Mouse (Mus musculus) spleen, adult 18-20 months (tissue): ENCODE results near the gene Mavs.

ENCODE experiments used
- DNase-seq, 2 experiments: peaks; one replicate each; pipeline ENCODE4 v3.0.0; 2022; ENCODE audit warnings: mixed read lengths in 2 of 2

Gene Mavs

DNA sequence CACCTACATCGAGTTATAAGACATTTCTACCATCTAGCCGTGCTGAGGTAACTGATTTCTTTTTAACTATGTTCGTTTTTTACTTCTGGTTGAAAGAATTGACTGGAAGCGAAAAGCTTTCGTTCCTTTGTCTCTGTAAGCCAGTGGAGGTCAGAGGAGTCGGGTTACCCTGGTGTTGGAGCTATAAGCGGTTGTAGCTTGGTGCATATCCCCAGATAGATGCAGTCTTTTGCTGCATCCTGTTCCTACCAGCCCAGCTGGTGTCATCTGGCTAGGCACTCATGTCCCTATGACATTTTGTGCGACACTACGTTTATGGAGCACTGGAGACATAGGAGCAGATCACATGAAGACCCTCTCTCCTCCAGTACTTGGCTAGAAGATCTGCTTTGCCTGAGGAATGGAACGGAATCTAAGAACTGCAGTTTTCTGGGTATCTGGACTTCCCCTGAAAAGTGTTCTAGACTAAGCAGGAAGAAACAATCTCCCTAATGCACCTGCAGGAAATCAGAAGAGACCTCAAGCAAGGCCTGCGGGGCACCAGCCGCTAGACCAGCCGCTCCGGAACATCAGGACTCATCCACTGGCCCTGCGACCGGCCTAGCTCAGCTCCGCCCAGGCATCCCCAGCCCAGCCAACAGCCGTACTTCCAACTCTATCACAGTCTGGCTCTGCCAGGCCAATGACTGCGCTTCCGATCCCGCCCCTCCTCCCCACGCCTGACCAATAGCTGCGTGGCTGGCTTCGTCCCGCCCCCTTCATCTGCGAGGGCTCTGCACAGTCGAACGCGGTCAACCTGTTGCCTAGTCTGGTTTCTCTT, at the start of gene Mavs:
Mavs (plus strand) TSS at position 757 of the 820 bp plus-strand sequence.
- peak; percentile 92 to 93 for DNase-seq

DNA sequence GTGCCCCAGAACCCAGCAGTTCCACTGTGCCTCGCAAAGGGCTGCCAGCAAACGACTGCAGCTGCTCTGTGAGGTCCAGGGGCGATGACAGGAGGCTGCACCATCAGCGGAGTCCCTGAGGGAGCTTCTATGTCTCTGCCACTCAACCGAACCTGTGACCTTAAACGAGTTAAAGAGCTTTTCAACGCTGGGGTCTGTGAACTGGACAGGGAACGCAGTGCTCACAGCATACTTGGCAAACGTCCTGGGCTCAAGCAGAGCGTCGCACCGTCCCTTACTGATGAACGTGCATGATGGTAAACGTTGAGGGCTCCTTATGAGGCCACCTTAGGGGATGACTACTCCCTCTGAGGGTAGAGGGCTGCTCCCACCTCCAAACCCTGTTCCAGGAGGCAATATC, 47.5 kb upstream of the Mavs start:
- no peak for DNase-seq

- DNase-seq = peak; percentile 81 to 87
Measured at GRCm38 (mm10) chr2:131186771-131187601, 46.9 kb upstream of the Mavs start, which contains the start of the genes Cdc25b and Spef1. Gene Cdc25b (plus strand): TSS chr2:131186949. Gene Spef1 (minus strand): TSS chr2:131187282.

- no peak for DNase-seq
Measured at GRCm38 (mm10) chr2:131187602-131187922, 46.3 kb upstream of the Mavs start.

DNA sequence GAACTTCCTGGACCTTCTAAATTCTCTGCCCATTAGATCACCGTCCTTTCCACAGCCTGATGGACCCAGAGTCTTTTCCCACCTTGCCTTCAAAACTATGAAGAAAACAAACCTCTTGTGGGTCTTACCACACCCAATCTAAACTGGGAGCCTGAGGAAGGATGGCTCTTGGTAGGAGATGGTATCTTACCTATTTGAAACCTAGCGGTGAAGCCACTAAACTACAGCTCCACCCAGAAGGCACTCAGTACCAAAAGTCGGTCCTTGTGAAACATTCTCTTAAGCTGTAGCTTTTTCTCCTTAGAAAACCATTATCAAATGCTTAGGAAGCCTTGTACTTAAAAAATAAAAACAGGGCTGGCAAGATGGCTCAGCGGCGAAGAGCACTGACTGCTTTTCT, 45.6 kb upstream of the Mavs start:
- no peak for DNase-seq

DNA sequence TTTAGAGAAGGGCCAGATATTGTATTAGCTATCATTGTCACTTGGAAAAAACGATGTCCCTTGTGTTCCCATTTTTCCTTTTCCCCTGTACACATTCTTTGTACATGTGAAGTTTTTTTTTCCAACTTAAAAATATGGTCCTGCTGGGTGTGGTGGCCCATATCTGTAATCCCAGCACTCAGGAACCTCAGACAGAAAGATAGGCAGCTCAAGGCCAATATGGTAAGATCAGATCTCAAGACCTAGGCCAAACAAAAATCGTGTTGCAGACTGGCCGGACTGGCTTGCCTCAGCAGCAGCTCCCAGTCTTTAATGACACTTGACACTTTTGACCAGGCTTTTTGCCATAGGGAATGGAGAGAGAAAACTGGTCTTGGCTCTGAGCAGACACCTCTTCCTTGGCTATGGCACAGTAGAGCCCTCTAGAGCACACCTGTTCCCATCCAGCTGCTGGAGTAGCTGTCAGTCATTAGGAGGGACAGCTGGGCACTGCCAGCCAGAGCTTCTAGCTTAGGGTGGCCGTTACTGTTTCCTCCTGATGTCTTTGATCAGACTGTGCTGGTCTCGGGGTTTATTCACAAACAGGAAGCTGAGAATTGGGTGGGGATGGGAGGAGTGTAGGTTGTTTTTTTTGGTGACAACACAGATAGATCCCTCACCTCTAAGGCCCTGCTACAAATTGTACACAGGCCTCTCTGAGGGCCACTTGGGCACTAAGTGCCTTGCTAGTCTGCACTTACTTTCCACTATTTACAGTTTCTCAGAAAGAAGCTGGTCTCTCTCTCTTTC, 44.1 kb upstream of the Mavs start:
- no peak for DNase-seq

DNA sequence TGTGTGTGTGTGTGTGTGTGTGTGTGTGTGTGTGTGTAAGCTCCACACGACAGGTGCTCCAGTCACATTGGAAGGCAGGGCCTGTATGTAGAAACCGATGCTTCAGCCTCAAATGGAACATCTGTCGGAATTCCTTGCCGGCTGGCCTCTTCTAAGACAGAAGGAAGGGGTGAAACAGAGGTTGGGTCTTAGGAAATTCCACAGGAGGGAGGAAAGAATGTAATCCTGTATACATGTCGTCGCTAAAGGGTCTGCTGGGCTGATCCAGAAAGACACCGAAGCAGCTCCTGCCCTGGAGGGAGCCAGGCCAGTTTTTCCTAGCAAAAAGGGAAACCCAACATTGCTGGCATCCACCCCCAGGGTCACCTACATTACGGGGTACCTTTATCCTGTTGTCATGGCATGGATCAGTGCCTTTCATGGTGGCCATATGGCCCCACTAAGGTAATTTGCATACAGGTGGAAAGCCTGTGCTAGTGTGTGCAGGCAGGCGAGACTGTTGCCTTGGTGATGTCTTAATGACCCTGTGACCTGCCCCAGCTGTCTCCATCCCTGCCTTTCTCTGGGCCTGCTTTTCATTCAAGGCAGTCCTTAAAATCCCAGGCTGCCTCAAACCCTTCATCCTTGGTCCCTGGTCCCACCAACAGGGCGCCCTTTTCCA, 43.4 kb upstream of the Mavs start:
- peak; percentile 64 to 67 for DNase-seq

DNA sequence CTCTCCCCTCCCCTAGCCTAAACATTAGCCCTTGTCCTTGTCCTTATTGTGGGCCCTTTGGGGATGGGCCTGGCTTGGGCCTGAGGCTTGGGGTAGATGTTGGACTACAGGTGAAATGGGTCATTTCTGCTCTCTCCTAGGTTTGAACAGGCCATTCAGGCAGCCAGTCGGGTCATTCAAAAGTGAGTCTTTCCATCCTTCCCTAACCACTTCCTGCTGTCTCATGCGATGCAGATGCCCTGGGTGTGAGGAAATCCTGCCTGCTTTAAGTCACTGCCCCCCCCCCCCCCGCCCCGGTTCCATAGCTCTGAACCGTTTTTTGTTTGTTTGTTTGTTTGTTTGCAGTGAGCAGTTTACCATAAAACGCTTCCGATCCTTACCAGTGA, 42.9 kb upstream of the Mavs start:
- DNase-seq = no peak

- DNase-seq = no peak
Measured at GRCm38 (mm10) chr2:131196606-131197316, 37.1 kb upstream of the Mavs start.

GRCm38 (mm10) chr2:131200710-131201109, 33.2 kb upstream of the Mavs start:
- DNase-seq = no peak

DNA sequence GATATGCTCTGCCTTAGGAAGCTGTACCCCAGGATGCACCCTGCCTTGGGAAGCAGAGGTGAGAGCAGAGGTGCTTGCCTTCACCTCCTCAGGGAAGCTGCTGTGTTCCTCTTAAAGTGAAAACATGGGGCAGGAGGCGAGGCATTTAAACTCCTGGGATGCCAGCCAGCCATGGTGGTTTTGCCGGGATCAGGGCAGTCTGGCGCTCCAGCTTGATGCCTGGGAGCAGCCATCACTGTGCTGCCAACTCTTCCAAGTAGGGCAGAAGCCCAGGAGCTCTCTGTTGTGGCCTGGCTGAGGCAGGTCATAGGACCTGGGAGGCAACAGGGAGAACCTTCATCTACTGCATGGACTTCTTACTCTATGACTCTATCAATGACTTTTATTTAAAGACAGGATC, 32.6 kb upstream of the Mavs start:
- no peak for DNase-seq

DNA sequence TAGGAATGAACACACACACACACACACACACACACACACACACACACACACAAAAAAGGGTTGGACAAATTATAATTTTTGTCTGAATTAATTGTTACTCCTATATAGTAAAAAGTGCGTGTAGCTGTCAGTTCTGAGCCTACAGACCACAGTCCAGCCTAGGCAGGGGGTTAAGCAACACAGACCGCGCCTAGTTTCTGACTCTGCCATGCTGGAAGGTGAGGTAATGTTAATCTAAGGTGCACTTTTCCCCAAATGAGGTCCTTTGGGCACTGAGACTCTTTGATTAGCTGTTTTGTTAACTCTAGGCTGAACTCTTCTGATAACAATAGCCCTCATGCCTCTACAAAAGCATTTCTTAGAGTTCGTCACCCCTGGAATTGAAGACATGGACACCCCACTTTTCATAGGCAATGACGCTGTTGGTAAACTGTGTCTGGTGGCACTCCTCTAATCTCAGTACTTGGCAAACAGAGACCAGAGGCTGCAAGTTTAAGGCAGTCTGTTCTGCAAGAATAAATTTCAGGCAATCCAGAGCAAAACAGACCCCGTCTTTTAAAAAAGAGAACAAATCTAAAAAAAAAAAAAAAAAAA, 29.9 kb upstream of the Mavs start:
- DNase-seq = no peak

- DNase-seq = peak; percentile 41 to 50
Measured at GRCm38 (mm10) chr2:131204410-131204981, 29.4 kb upstream of the Mavs start.

GRCm38 (mm10) chr2:131205521-131206182, 28.2 kb upstream of the Mavs start:
- no peak for DNase-seq

- DNase-seq = no peak
Measured at GRCm38 (mm10) chr2:131206778-131207177, 27.1 kb upstream of the Mavs start, which contains the start of gene Ap5s1. Gene Ap5s1 (plus strand): TSS chr2:131207078.

DNA sequence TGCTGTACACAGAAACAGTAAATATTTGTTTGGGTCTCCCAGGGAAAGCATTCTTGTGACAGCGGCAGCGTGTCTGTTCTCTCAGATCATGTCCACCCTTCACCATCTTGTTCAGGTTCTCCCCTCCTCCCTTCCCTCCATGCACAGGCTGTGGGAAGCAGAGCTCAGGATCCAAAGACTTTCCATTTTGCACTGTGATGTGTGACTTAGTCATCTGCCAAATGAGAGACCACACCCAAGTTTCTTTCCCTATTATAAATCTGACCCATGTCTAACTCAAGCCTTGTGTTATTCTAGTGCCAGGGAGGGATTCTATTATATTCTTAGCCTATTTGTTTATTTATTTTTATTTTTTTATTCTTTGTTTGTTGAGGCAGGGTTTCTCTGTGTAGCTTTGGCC, 25.5 kb upstream of the Mavs start:
- DNase-seq = no peak

DNA sequence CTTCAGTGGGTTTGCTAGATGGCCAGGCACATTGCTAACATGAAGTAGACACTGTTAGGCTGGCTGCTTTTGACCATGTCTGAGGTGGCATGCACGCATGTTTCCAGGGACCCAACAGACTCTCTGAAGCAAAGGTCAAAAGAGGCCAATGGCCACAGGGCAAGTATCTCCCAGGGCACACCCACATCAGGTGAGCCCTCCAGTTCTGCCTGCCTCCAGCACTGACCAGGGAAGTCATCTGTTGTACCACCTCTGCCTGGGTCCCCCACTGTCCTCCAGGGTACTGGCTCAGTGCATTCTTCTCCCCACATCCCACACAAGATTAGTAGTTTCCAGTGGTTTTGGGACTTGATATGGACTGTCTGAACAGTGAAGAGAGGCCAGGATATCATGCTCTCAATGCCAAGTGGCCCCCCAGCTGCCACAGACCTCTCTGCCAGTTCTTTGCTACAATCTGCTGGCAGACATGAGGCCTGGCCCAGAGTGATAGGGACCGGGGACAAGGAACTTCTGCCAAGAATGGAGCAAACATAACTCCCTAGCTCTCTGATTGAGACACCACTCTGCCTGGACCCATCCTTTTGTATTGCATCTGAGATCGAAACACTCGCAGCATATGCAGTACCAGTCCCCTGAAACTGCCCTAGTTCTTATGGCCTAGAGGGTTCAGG, 24.6 kb upstream of the Mavs start:
- no peak for DNase-seq

- DNase-seq = peak; percentile 91 to 93
Measured at GRCm38 (mm10) chr2:131209969-131210792, 23.7 kb upstream of the Mavs start.

- DNase-seq = no peak
Measured at GRCm38 (mm10) chr2:131211026-131211615, 22.7 kb upstream of the Mavs start.
